Mouse (Mus musculus): ENCODE measurements around the gene Gm20518. TPM values are rescaled to one million over a fixed set of nuclear protein-coding genes. Genes with fewer than 3 reads are reported as not detected.

Gm20518 gene
- total and polyA plus RNA-seq, 3 experiments: 0.09 to 1.0 (median 0.75) TPM

DNA sequence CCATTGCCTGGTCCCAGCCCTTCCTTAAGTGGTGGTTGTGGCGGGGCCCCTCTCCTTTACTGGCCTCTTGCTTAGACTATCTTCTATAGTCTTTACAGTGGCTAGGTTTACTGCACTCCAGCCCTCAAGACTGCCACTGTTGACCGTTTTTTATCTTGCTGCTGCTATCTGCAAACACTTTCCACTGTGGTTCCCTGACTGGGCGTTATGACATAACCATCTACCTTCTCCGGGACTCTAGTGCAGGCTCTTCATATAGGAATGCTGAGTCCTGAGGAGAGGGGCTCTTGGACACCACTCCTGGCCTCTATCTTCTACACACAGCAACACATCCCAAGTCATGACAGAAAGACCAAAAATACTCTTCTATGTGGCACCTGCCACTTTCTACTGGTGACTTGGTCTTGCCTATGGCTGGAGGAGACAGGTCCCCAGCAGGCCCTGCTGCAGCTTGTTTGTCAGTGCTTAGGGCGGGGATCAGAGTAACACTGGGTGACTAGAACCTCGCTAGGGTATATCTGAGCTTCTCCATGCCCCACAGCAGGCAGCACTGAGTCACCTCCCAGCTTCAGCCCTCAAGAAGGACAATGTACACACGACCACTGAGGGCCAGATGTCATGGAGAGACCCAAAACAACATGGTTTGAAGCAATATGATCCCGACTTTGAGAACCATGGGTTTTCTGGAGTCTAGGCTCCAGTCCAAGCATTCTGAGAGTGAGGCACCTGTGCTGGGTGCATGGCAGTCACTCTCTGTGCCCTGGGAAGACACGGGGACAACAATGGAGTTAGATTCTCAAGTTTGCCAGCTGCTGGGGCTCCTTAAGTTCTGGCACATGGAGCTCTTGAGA is 42.3 kb upstream of the Gm20518 start:
- Histone ChIP-seq H3K27me3 (ENCODE audit: insufficient read depth, low read length) (peaks cover 62% of the 10 kb centered on the region), H3K36me3 (replicated peaks) (no peaks in the 10 kb centered on the region), H3K4me3 (ENCODE audit: low read depth, low read length) (no peak overlapping the region), H3K4me1 (ENCODE audit: insufficient read depth, low read depth, low read length) (peaks cover 29% of the 10 kb centered on the region), H3K9me3 (replicated peaks) (no peaks in the 10 kb centered on the region)
- TF ChIP-seq GATA2 (IDR thresholded peaks at IDR 0.05; ENCODE audit: borderline replicate concordance, low read depth, low read length): no peak
- TF ChIP-seq POLR2AphosphoS5 (IDR thresholded peaks at IDR 0.05; ENCODE audit: insufficient replicate concordance, low read depth, low read length): no peak
- no peak for DNase-seq (ENCODE audit: low spot score)
- ATAC-seq (ENCODE audit: extremely low read depth, insufficient number of reproducible peaks, low FRiP score, poor library complexity, severe bottlenecking): no peak

DNA sequence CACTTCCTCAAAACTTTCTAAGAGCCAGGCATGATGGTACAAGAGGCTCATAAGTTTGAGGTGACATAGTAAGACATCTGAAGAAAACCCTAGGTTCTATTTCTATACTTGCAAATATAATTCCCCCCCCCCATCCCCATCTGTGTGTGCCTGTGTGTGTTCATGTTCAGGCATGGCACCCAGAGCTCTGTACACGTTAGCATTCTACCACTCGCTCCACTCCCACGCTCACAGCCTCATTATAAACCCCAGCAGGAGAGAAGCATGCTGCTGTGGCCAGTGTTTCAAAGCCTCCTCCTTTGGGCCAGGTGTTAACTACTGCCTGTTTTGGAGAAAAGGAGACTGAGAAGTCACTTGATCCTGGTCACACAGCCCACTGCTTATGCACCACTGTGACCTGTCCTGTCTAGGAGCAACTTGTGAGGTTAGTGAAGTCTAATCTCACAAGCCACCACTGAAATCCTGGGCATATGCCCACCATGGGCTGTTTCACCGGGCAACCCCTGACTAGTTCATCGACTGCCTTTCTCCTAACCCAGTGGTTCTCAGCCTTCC is 40.5 kb upstream of the Gm20518 start:
- TF ChIP-seq GATA2 (IDR thresholded peaks at IDR 0.05; ENCODE audit: borderline replicate concordance, low read depth, low read length) (no peak), CTCF (IDR thresholded peaks at IDR 0.05; ENCODE audit: low read depth, low read length) (no peak), TAL1 (conservative IDR thresholded peaks at IDR 0.05; ENCODE audit: low read depth, low read length) (no peak), POLR2AphosphoS5 (IDR thresholded peaks at IDR 0.05; ENCODE audit: insufficient replicate concordance, low read depth, low read length) (no peak)
- H3K9me3 ChIP-seq (replicated peaks): no peaks in the 10 kb centered on the region
- peaks cover 27% of the 10 kb centered on the region for H3K4me1 ChIP-seq (ENCODE audit: insufficient read depth, low read depth, low read length)
- ATAC-seq (ENCODE audit: extremely low read depth, insufficient number of reproducible peaks, low FRiP score, poor library complexity, severe bottlenecking) (no peak), DNase-seq (ENCODE audit: low spot score) (no peak)
- no peak overlapping the region for H3K4me3 ChIP-seq (ENCODE audit: low read depth, low read length)
- H3K27me3 ChIP-seq (ENCODE audit: insufficient read depth, low read length): peaks cover 47% of the 10 kb centered on the region
- H3K36me3 ChIP-seq (replicated peaks): peaks cover 4% of the 10 kb centered on the region

DNA sequence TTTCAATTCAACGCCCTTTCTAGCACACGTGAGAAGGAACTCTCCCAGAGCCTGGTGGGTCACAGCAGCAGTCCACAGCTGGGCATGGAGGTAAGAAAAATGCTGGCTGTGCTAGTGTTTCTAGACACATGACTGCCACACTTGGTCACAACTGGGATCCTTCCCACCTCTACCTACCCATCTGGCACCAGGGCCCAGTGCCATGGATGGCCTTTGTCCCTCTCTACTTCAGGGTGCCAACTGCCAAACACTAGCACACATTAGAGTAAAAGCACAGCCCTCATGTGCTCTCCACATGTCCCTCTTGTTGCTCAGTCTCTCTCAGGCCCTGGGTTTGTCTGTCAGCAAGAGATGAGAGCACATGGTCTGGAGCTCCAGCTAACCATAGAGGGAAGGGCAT is 38.2 kb upstream of the Gm20518 start:
- Histone ChIP-seq H3K4me1 (ENCODE audit: insufficient read depth, low read depth, low read length) (peaks cover 51% of the 10 kb centered on the region), H3K27me3 (ENCODE audit: insufficient read depth, low read length) (peaks cover 26% of the 10 kb centered on the region), H3K4me3 (ENCODE audit: low read depth, low read length) (no peak overlapping the region), H3K9me3 (replicated peaks) (no peaks in the 10 kb centered on the region), H3K36me3 (replicated peaks) (peaks cover 28% of the 10 kb centered on the region)
- ATAC-seq (ENCODE audit: extremely low read depth, insufficient number of reproducible peaks, low FRiP score, poor library complexity, severe bottlenecking) (no peak), DNase-seq (ENCODE audit: low spot score) (no peak)
- no peak for TF ChIP-seq CTCF (IDR thresholded peaks at IDR 0.05; ENCODE audit: low read depth, low read length)
- TF ChIP-seq POLR2AphosphoS5 (IDR thresholded peaks at IDR 0.05; ENCODE audit: insufficient replicate concordance, low read depth, low read length): no peak

DNA sequence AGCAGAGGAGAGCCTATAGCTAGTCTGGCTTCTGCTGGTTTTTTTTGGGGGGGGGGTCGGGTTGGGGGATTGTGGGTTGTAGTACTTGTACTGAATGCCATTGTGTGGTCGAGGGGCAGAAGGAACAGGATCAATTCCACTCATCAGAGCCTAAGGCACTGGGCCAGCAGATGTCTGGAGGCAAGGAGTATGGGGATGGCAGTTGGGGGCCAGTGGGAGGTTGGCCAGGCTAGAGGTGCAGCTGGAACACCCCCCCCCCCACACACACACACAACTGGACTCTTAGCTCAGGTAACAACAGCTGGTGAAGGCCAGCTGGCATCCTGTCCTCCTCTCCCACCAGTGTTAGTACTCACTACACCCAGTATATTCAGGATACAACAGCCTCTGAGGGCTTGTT is 37.7 kb upstream of the Gm20518 start:
- Histone ChIP-seq H3K4me1 (ENCODE audit: insufficient read depth, low read depth, low read length) (peaks cover 55% of the 10 kb centered on the region), H3K9me3 (replicated peaks) (no peaks in the 10 kb centered on the region), H3K36me3 (replicated peaks) (peaks cover 32% of the 10 kb centered on the region), H3K4me3 (ENCODE audit: low read depth, low read length) (no peak overlapping the region; the same call in 1 of the 2 replicates), H3K27me3 (ENCODE audit: insufficient read depth, low read length) (peaks cover 22% of the 10 kb centered on the region)
- DNase-seq (ENCODE audit: low spot score) (no peak), ATAC-seq (ENCODE audit: extremely low read depth, insufficient number of reproducible peaks, low FRiP score, poor library complexity, severe bottlenecking) (no peak)
- no peak for TF ChIP-seq TAL1 (conservative IDR thresholded peaks at IDR 0.05; ENCODE audit: low read depth, low read length)
- TF ChIP-seq GATA2 (IDR thresholded peaks at IDR 0.05; ENCODE audit: borderline replicate concordance, low read depth, low read length): no peak
- TF ChIP-seq GATA1 (IDR thresholded peaks at IDR 0.05; ENCODE audit: borderline replicate concordance, low read length): no peak
- TF ChIP-seq POLR2AphosphoS5 (IDR thresholded peaks at IDR 0.05; ENCODE audit: insufficient replicate concordance, low read depth, low read length): no peak
- TF ChIP-seq CTCF (IDR thresholded peaks at IDR 0.05; ENCODE audit: low read depth, low read length): no peak

DNA sequence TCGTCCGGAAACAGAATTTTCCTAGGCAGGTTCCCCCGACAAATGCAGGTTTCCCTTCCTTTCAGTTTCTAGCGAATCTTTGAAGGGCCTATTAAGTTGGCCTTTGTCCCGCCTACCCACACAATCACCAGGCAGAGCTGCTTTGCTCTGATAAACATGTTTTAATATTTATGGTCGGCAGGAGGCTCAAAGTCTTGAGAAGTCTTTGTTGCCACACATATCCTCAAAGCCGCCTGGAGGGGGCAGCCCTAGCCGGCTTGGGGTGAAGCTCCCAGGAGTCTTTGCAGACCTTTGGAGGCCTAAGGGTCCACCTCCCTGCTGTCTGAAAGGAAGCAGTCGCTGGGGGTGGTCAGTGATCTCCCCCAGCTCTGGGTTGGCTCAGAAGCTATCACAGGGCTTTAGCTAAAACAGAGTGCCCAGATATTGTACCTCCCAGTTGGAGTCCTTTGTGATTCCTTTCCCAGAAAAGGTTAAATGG is 37.2 kb upstream of the Gm20518 start:
- Histone ChIP-seq H3K9me3 (replicated peaks) (no peaks in the 10 kb centered on the region), H3K27me3 (ENCODE audit: insufficient read depth, low read length) (peaks cover 16% of the 10 kb centered on the region), H3K4me1 (ENCODE audit: insufficient read depth, low read depth, low read length) (peaks cover 57% of the 10 kb centered on the region), H3K4me3 (ENCODE audit: low read depth, low read length) (peak overlapping the region; percentile 89), H3K36me3 (replicated peaks) (peaks cover 37% of the 10 kb centered on the region)
- DNase-seq (ENCODE audit: low spot score) (peak; percentile 85), ATAC-seq (ENCODE audit: extremely low read depth, insufficient number of reproducible peaks, low FRiP score, poor library complexity, severe bottlenecking) (peak; percentile 77)
- TF ChIP-seq CTCF (IDR thresholded peaks at IDR 0.05; ENCODE audit: low read depth, low read length) (no peak), POLR2AphosphoS5 (IDR thresholded peaks at IDR 0.05; ENCODE audit: insufficient replicate concordance, low read depth, low read length) (no peak), GATA1 (IDR thresholded peaks at IDR 0.05; ENCODE audit: borderline replicate concordance, low read length) (no peak), TAL1 (conservative IDR thresholded peaks at IDR 0.05; ENCODE audit: low read depth, low read length) (no peak)

DNA sequence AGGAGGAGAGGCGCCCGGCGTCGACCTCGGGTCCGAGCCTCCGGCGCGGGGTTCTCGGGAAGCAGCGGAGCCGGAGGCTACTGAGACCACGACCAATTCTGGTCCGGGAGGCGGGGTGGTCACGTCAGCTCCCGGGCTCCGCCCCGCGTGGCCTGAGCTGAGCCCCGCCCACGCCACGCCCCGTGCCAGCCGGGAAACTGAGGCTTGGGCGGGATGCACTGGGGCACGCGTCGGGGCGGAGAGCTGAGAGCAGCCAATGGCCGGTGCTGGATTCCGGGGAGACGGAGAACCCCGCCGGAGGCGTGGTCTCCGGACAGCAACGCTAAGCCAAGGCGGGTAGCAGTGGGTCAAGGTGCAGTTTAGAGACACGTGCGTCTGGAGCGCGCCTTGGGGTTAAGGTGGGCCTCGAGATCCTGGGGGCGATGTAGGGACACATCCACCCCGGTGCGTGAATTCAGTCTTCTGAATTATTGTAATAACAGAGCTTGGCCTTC is 36.7 kb upstream of the Gm20518 start, which contains the start of gene Slc25a1:
TSS of gene Slc25a1 (minus strand) at position 133 of the 494 bp plus-strand sequence.
- DNase-seq (ENCODE audit: low spot score) (peak; percentile 94), ATAC-seq (ENCODE audit: extremely low read depth, insufficient number of reproducible peaks, low FRiP score, poor library complexity, severe bottlenecking) (peak; percentile 48)
- peak within 1 kb of the TSS; percentile 89 for H3K4me3 ChIP-seq (ENCODE audit: low read depth, low read length)
- no peaks in the 10 kb centered on the region for H3K9me3 ChIP-seq (replicated peaks)
- TF ChIP-seq GATA1 (IDR thresholded peaks at IDR 0.05; ENCODE audit: borderline replicate concordance, low read length) (no peak), POLR2AphosphoS5 (IDR thresholded peaks at IDR 0.05; ENCODE audit: insufficient replicate concordance, low read depth, low read length) (0 out of 2 replicates have a peak, but pooled peaks have one; percentile 37)
- H3K4me1 ChIP-seq (ENCODE audit: insufficient read depth, low read depth, low read length): peaks cover 60% of the 10 kb centered on the region
- peaks cover 11% of the 10 kb centered on the region; the same call in 1 of the 2 replicates for H3K27me3 ChIP-seq (ENCODE audit: insufficient read depth, low read length)
- peaks cover 42% of the 10 kb centered on the region for H3K36me3 ChIP-seq (replicated peaks)
